Comparison of ENCODE assay signal across 20 mouse cellular contexts in the genomic region with DNA sequence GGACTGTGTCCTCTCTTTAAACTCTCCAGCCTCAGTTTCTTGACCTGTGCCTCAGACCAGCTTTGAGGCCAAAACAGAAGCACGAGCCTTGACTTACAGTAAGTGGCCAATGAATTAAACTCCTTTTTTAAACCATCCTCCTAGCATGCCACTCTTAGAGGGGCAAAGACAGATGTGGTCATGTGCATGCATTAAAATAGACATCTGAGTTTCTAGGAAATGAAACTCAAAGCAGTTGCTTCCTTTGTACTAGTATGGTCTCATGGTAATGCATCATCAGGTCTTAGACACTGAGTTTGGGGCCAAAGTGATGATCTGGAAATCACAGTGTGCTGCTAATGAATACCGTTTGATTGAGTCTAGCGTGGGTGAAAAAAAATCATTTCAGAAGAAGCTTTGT. TPM values are rescaled to one million over a fixed set of nuclear protein-coding genes. Genes with fewer than 3 reads are reported as not detected.
DNase-seq lines count a peak whose midpoint lies in the region; ATAC-seq and TF ChIP-seq lines count a peak whose summit lies in the region.
"Had no signal": no experiment of that assay in that cellular context is flagged by ENCODE, and none has a peak within 500 bp of the region (broad histone marks: within the 10 kb centered on the region; RNA-seq: fewer than 3 reads in every experiment).

No protein-coding gene starts in this region.

- no peaks in the 10 kb centered on the region for H3K36me3 ChIP-seq in liver, postnatal 0 days (replicated peaks; ENCODE audit: insufficient read depth, low read length)
- H3K36me3 ChIP-seq in liver, embryonic 11.5 days (ENCODE audit: control insufficient read depth, insufficient read depth, low read length): no peaks in the 10 kb centered on the region
- H3K36me3 ChIP-seq in macrophage (ENCODE audit: inconsistent target): no peaks in the 10 kb centered on the region
- H3K36me3 ChIP-seq: embryonic facial prominence, embryonic 12.5 days; heart, embryonic 15.5 days; hindbrain, embryonic 13.5 days; limb, embryonic 10.5 days; neural tube, embryonic 12.5 days had no signal

- TF ChIP-seq EP300 in liver, postnatal 0 days (IDR thresholded peaks at IDR 0.05; ENCODE audit: low read depth): no peak

- no peaks in the 10 kb centered on the region for H3K4me1 ChIP-seq in liver, postnatal 0 days (ENCODE audit: insufficient read depth)
- H3K4me1 ChIP-seq in liver, embryonic 11.5 days (replicated peaks; ENCODE audit: control insufficient read depth, insufficient read depth, low read length): no peaks in the 10 kb centered on the region
- H3K4me1 ChIP-seq in bone marrow macrophage, adult 2 months (ENCODE audit: control insufficient read depth, insufficient read depth, low read length): peaks cover 18% of the 10 kb centered on the region
- H3K4me1 ChIP-seq: embryonic facial prominence, embryonic 12.5 days; hindbrain, embryonic 13.5 days; limb, embryonic 10.5 days; neural tube, embryonic 12.5 days had no signal

- TF ChIP-seq POLR2A in bone marrow macrophage, adult 2 months (IDR thresholded peaks at IDR 0.05; ENCODE audit: borderline replicate concordance, low read depth, low read length): no peak

- H3K79me2 ChIP-seq in macrophage (ENCODE audit: inconsistent target): peaks cover 63% of the 10 kb centered on the region

- H3K9me3 ChIP-seq in liver, postnatal 0 days (ENCODE audit: low read length): no peaks in the 10 kb centered on the region
- H3K9me3 ChIP-seq in liver, embryonic 11.5 days (ENCODE audit: control insufficient read depth, low read length): no peaks in the 10 kb centered on the region
- H3K9me3 ChIP-seq: embryonic facial prominence, embryonic 12.5 days; heart, embryonic 15.5 days; hindbrain, embryonic 13.5 days; limb, embryonic 10.5 days; neural tube, embryonic 12.5 days had no signal

- no peak for ATAC-seq in liver, postnatal 0 days
- ATAC-seq in liver, embryonic 11.5 days (replicated peaks; ENCODE audit: low FRiP score): no peak
- ATAC-seq: inflammation-experienced regulatory T-cells, adult 6 months; lung, postnatal 0 days had no signal

- no peak for DNase-seq in liver, postnatal 0 days
- DNase-seq in liver, embryonic 11.5 days (ENCODE audit: low spot score): no peak
- DNase-seq in right cerebral cortex, postnatal 10 days (ENCODE audit: low spot score in 2 of 2): no peak
- no peak for DNase-seq in layer of hippocampus, postnatal 25 days (ENCODE audit: extremely low spot score in 1 of 2, low spot score in 1 of 2)
- no peak for DNase-seq in cerebellum, postnatal 10 days
- DNase-seq: adrenal gland, adult 2 months; cerebellum, adult 8-10 months; kidney, adult 18-20 months; midbrain, embryonic 14.5 days had no signal

- H3K27me3 ChIP-seq in liver, postnatal 0 days (ENCODE audit: insufficient read depth, low read length): no peaks in the 10 kb centered on the region
- H3K27me3 ChIP-seq in liver, embryonic 11.5 days (replicated peaks; ENCODE audit: control insufficient read depth, insufficient read depth, low read length): 0 out of 2 replicates have a peak, but pooled peaks cover 2% of the 10 kb centered on the region
- H3K27me3 ChIP-seq: heart, embryonic 15.5 days; neural tube, embryonic 12.5 days had no signal

- no peak overlapping the region for H3K9ac ChIP-seq in liver, postnatal 0 days (replicated peaks)
- H3K9ac ChIP-seq in liver, embryonic 11.5 days (ENCODE audit: low read depth, low read length): no peak overlapping the region
- H3K9ac ChIP-seq: embryonic facial prominence, embryonic 12.5 days; heart, embryonic 15.5 days; hindbrain, embryonic 13.5 days; neural tube, embryonic 12.5 days had no signal

- no peak overlapping the region for H3K4me3 ChIP-seq in liver, postnatal 0 days (ENCODE audit: low read depth, low read length)
- H3K4me3 ChIP-seq in liver, embryonic 11.5 days (ENCODE audit: low read depth, low read length): no peak overlapping the region
- H3K4me3 ChIP-seq in bone marrow macrophage, adult 2 months (ENCODE audit: insufficient read depth, low read length): peak overlapping the region; percentile 63
- H3K4me3 ChIP-seq in macrophage (ENCODE audit: inconsistent target): peak overlapping the region; percentile 38
- H3K4me3 ChIP-seq: embryonic facial prominence, embryonic 12.5 days; heart, adult 2 months; heart, embryonic 15.5 days; hindbrain, embryonic 13.5 days; limb, embryonic 10.5 days; neural tube, embryonic 12.5 days had no signal

- no peak for TF ChIP-seq CTCF in liver, postnatal 0 days (IDR thresholded peaks at IDR 0.05; ENCODE audit: low read depth)
- no peak for TF ChIP-seq CTCF in bone marrow macrophage, adult 2 months (IDR thresholded peaks at IDR 0.05; ENCODE audit: low read depth, low read length)

- 0 out of 2 replicates have a peak overlapping the region, but pooled peaks have one; percentile 29 for H3K4me2 ChIP-seq in liver, postnatal 0 days (ENCODE audit: low read depth, low read length)
- H3K4me2 ChIP-seq in liver, embryonic 11.5 days: no peak overlapping the region
- H3K4me2 ChIP-seq: embryonic facial prominence, embryonic 12.5 days; heart, embryonic 15.5 days; hindbrain, embryonic 13.5 days; neural tube, embryonic 12.5 days had no signal

- WGBS in liver, postnatal 0 days (ENCODE audit: insufficient replicate concordance): 62% methylated on average over 3 of the region's 3 CpGs
- WGBS in liver, embryonic 11.5 days: 73% methylated on average over 3 of the region's 3 CpGs
- 52% methylated on average over 3 of the region's 3 CpGs for WGBS in macrophage (ENCODE audit: missing documents)

- H3K27ac ChIP-seq in liver, postnatal 0 days (ENCODE audit: low read depth): 0 out of 2 replicates have a peak overlapping the region, but pooled peaks have one; percentile 29
- H3K27ac ChIP-seq in liver, embryonic 11.5 days (ENCODE audit: low read depth, low read length): no peak overlapping the region
- peak overlapping the region; percentile 99 for H3K27ac ChIP-seq in bone marrow macrophage, adult 2 months (ENCODE audit: insufficient read depth, low read depth, low read length)
- peak overlapping the region; percentile 96 for H3K27ac ChIP-seq in macrophage
- H3K27ac ChIP-seq: embryonic facial prominence, embryonic 12.5 days; heart, adult 2 months; heart, embryonic 15.5 days; hindbrain, embryonic 13.5 days; limb, embryonic 10.5 days; neural tube, embryonic 12.5 days had no signal

RNA-seq across cellular contexts. Expression of a gene that starts 1.8 kb away (rescaled TPM):
- 1.0 and 2.3 TPM in 2 replicates for polyA plus RNA-seq in liver, postnatal 0 days (2015; fragmentation: Nextera tagmentation; extraction: Ambion mirVana)
- 0.83 and 1.1 TPM in 2 replicates for polyA plus RNA-seq in liver, embryonic 11.5 days (2014; fragmentation: Nextera tagmentation; extraction: Ambion mirVana)
- 301 and 340 TPM in 2 replicates for polyA plus RNA-seq in bone marrow macrophage, adult 2 months (2012; ENCODE audit: insufficient read depth, insufficient read length, missing spikeins)
- 100 to 1,000 TPM in 17 of 26 experiments, 10 to 100 TPM in 9; 41.0 to 220 (median 109) TPM for total RNA-seq in macrophage (2018; cell fraction: chromatin; rRNA removed)
- 100 to 1,000 TPM; 183 to 319 (median 254) TPM for total RNA-seq in macrophage (2018; cell fraction: cytosol; rRNA removed)
- 100 to 1,000 TPM; 121 to 443 (median 275) TPM for total RNA-seq in macrophage (2018; cell fraction: nucleus; rRNA removed)
- 111 to 271 TPM (median 167 TPM) in 3 replicates for polyA plus RNA-seq in macrophage (2018)
- total RNA-seq in layer of hippocampus, postnatal 25 days (2021): 1 to 10 TPM; 3.0 to 4.2 TPM
- total RNA-seq: MEL had no signal

RNA-seq across cellular contexts. Expression of a gene that starts 54.0 kb away (rescaled TPM):
- polyA plus RNA-seq in liver, postnatal 0 days (2015; fragmentation: Nextera tagmentation; extraction: Ambion mirVana): 3.9 and 4.0 TPM in 2 replicates
- 25.2 and 25.9 TPM in 2 replicates for polyA plus RNA-seq in liver, embryonic 11.5 days (2014; fragmentation: Nextera tagmentation; extraction: Ambion mirVana)
- polyA plus RNA-seq in bone marrow macrophage, adult 2 months (2012; ENCODE audit: insufficient read depth, insufficient read length, missing spikeins): 18.7 and 18.8 TPM in 2 replicates
- total RNA-seq in macrophage (2018; cell fraction: chromatin; rRNA removed): 10 to 100 TPM in 2 of 26 experiments, 1 to 10 TPM in 21, under 1 TPM in 3; 0.34 to 15.8 (median 2.8) TPM
- 10 to 100 TPM; 16.8 to 80.9 (median 40.2) TPM for total RNA-seq in macrophage (2018; cell fraction: cytosol; rRNA removed)
- total RNA-seq in macrophage (2018; cell fraction: nucleus; rRNA removed): 10 to 100 TPM in 17 of 26 experiments, 1 to 10 TPM in 9; 3.6 to 38.4 (median 12.4) TPM
- 35.4 to 46.1 TPM (median 44.4 TPM) in 3 replicates for polyA plus RNA-seq in macrophage (2018)
- total RNA-seq in layer of hippocampus, postnatal 25 days (2021): 10 to 100 TPM; 20.1 to 25.0 TPM
- total RNA-seq: MEL had no signal

Comparison
In these comparisons a context has a peak if more than half of its experiments do, and no peak if none do; other contexts are left out.
1. H3K4me3 ChIP-seq: peak in bone marrow macrophage, adult 2 months (single experiment) and macrophage (single experiment); none in liver, postnatal 0 days (single experiment) and liver, embryonic 11.5 days (single experiment).
2. RNA of a gene that starts 1.8 kb away (polyA plus RNA-seq): 301 to 340 TPM in bone marrow macrophage, adult 2 months and 111 to 271 TPM in macrophage; 1.0 to 2.3 TPM in liver, postnatal 0 days and 0.83 to 1.1 TPM in liver, embryonic 11.5 days; every median in the first group is over 10 times any median in the second.